17 mouse cellular contexts compared by ENCODE assay signal in genomic region chr9:121550327-121550771, GRCm38 (mm10). TPM values are rescaled to one million over a fixed set of nuclear protein-coding genes. Genes with fewer than 3 reads are reported as not detected.
DNase-seq lines count a peak whose midpoint lies in the region; ATAC-seq and TF ChIP-seq lines count a peak whose summit lies in the region.
"Had no signal": no experiment of that assay in that cellular context is flagged by ENCODE, and none has a peak within 500 bp of the region (broad histone marks: within the 10 kb centered on the region; RNA-seq: fewer than 3 reads in every experiment).

No protein-coding gene starts in this region.

- H3K9ac ChIP-seq in embryonic facial prominence, embryonic 14.5 days (ENCODE audit: low read depth, low read length) = 0 out of 2 replicates have a peak overlapping the region, but pooled peaks have one; percentile 14
- H3K9ac ChIP-seq in forebrain, embryonic 16.5 days (replicated peaks; ENCODE audit: low read depth, low read length) = no peak overlapping the region
- H3K9ac ChIP-seq: heart, embryonic 12.5 days; limb, embryonic 12.5 days; liver, embryonic 15.5 days had no signal

- no peak overlapping the region for H3K4me2 ChIP-seq in embryonic facial prominence, embryonic 14.5 days (ENCODE audit: low read depth, low read length)
- no peak overlapping the region for H3K4me2 ChIP-seq in forebrain, embryonic 16.5 days (ENCODE audit: low read length)
- H3K4me2 ChIP-seq: heart, embryonic 12.5 days; limb, embryonic 12.5 days; liver, embryonic 15.5 days had no signal

- H3K27ac ChIP-seq in embryonic facial prominence, embryonic 14.5 days (replicated peaks; ENCODE audit: low read depth, low read length) = no peak overlapping the region
- no peak overlapping the region for H3K27ac ChIP-seq in embryonic facial prominence, embryonic 10.5 days (replicated peaks)
- H3K27ac ChIP-seq in layer of hippocampus, adult 2 months = peak overlapping the region; percentile 71
- H3K27ac ChIP-seq in forebrain, embryonic 16.5 days (ENCODE audit: low read length) = peak overlapping the region; percentile 71
- H3K27ac ChIP-seq: limb, embryonic 12.5 days; liver, embryonic 15.5 days had no signal

- H3K36me3 ChIP-seq in embryonic facial prominence, embryonic 14.5 days (ENCODE audit: control insufficient read depth, insufficient read depth, low read length) = no peaks in the 10 kb centered on the region
- H3K36me3 ChIP-seq in embryonic facial prominence, embryonic 10.5 days (replicated peaks) = no peaks in the 10 kb centered on the region
- H3K36me3 ChIP-seq in forebrain, embryonic 16.5 days (ENCODE audit: control insufficient read depth, insufficient read depth) = no peaks in the 10 kb centered on the region
- H3K36me3 ChIP-seq: heart, embryonic 12.5 days; limb, embryonic 12.5 days; liver, embryonic 15.5 days had no signal

- H3K4me1 ChIP-seq in embryonic facial prominence, embryonic 14.5 days (ENCODE audit: control insufficient read depth, insufficient read depth, low read length) = peaks cover 2% of the 10 kb centered on the region
- peaks cover 5% of the 10 kb centered on the region; the same call in 1 of the 2 replicates for H3K4me1 ChIP-seq in embryonic facial prominence, embryonic 10.5 days
- peaks cover 14% of the 10 kb centered on the region for H3K4me1 ChIP-seq in forebrain, embryonic 16.5 days (replicated peaks; ENCODE audit: control insufficient read depth, insufficient read depth, low read length)
- H3K4me1 ChIP-seq: liver, embryonic 15.5 days had no signal

- no peak overlapping the region for H3K4me3 ChIP-seq in embryonic facial prominence, embryonic 14.5 days (ENCODE audit: low read depth, low read length)
- H3K4me3 ChIP-seq in embryonic facial prominence, embryonic 10.5 days = no peak overlapping the region
- no peak overlapping the region for H3K4me3 ChIP-seq in layer of hippocampus, adult 2 months
- no peak overlapping the region for H3K4me3 ChIP-seq in forebrain, embryonic 16.5 days (replicated peaks; ENCODE audit: low read length)
- H3K4me3 ChIP-seq: heart, embryonic 12.5 days; limb, embryonic 12.5 days; liver, embryonic 15.5 days had no signal

- WGBS in embryonic facial prominence, embryonic 14.5 days = 56% methylated on average over 5 of the region's 5 CpGs
- 51% methylated on average over 5 of the region's 5 CpGs for WGBS in embryonic facial prominence, embryonic 10.5 days
- WGBS in forebrain, embryonic 16.5 days = 13% methylated on average over 5 of the region's 5 CpGs

- H3K27me3 ChIP-seq in embryonic facial prominence, embryonic 14.5 days (replicated peaks; ENCODE audit: control insufficient read depth, insufficient read depth, low read length) = no peaks in the 10 kb centered on the region
- no peaks in the 10 kb centered on the region for H3K27me3 ChIP-seq in embryonic facial prominence, embryonic 10.5 days (replicated peaks; ENCODE audit: low read depth, poor library complexity, severe bottlenecking)
- H3K27me3 ChIP-seq in forebrain, embryonic 16.5 days (replicated peaks; ENCODE audit: control insufficient read depth, insufficient read depth, low read length) = no peaks in the 10 kb centered on the region
- H3K27me3 ChIP-seq: limb, embryonic 12.5 days; liver, embryonic 15.5 days had no signal

- TF ChIP-seq CTCF in layer of hippocampus, adult 2 months (conservative IDR thresholded peaks at IDR 0.05) = peak; percentile 33

- no peak for DNase-seq in embryonic facial prominence, embryonic 14.5 days (ENCODE audit: low spot score)
- DNase-seq in embryonic facial prominence, embryonic 10.5 days (ENCODE audit: low spot score) = no peak
- DNase-seq in layer of hippocampus, adult 2 months (ENCODE audit: low spot score in 2 of 2) = peak in 1 of 2 experiments; percentile 50
- no peak for DNase-seq in layer of hippocampus, postnatal 25 days (ENCODE audit: extremely low spot score in 1 of 2, low spot score in 1 of 2)
- DNase-seq in Muller cell, postnatal 12 days (ENCODE audit: inconsistent ontology term) = peak; percentile 75
- DNase-seq in lung, postnatal 25 days (ENCODE audit: low spot score) = no peak
- DNase-seq in thymus, postnatal 36 days = no peak
- DNase-seq: cerebellum, adult 18-20 months; gastrocnemius, postnatal 10 days; lung, postnatal 36 days; thymus, postnatal 25 days had no signal

- ATAC-seq in embryonic facial prominence, embryonic 14.5 days (ENCODE audit: low read depth) = no peak
- ATAC-seq in forebrain, embryonic 16.5 days = peak; percentile 84

- no peaks in the 10 kb centered on the region for H3K9me3 ChIP-seq in embryonic facial prominence, embryonic 14.5 days (ENCODE audit: control insufficient read depth, low read length)
- no peaks in the 10 kb centered on the region for H3K9me3 ChIP-seq in embryonic facial prominence, embryonic 10.5 days
- no peaks in the 10 kb centered on the region for H3K9me3 ChIP-seq in forebrain, embryonic 16.5 days (ENCODE audit: control insufficient read depth, low read length)
- H3K9me3 ChIP-seq: limb, embryonic 12.5 days; liver, embryonic 15.5 days had no signal

RNA-seq across cellular contexts. Expression of gene Cck, which starts 54.9 kb away (rescaled TPM):
- polyA plus RNA-seq in embryonic facial prominence, embryonic 14.5 days (2014; fragmentation: Nextera tagmentation; extraction: Ambion mirVana) = 8.6 and 9.0 TPM in 2 replicates
- 0.91 and 0.99 TPM in 2 replicates for polyA plus RNA-seq in embryonic facial prominence, embryonic 10.5 days (2016; fragmentation: Nextera tagmentation; extraction: Ambion mirVana)
- total RNA-seq in layer of hippocampus, adult 2 months (2021) = 100 to 1,000 TPM; 667 to 672 TPM
- 100 to 1,000 TPM; 681 to 734 TPM for total RNA-seq in layer of hippocampus, postnatal 25 days (2021)
- 26.4 and 60.5 TPM in 2 replicates for polyA plus RNA-seq in forebrain, embryonic 16.5 days (2015; fragmentation: Nextera tagmentation; extraction: Ambion mirVana)
- total RNA-seq: CH12.LX; monocyte, adult 5-6 weeks had no signal

Comparison
In these comparisons a context has a peak if more than half of its experiments do, and no peak if none do; other contexts are left out.
1. H3K27ac ChIP-seq: peak in layer of hippocampus, adult 2 months (single experiment) and forebrain, embryonic 16.5 days (single experiment); none in embryonic facial prominence, embryonic 14.5 days (single experiment) and embryonic facial prominence, embryonic 10.5 days (single experiment).